Mouse (Mus musculus) testis, adult 2 months (tissue): Measurements from ENCODE around the gene Oit3.

ENCODE experiments used
- CTCF ChIP-seq: fragments of 200-500 bp; IDR thresholded peaks from 2 replicates; pipeline ENCODE4 v1.5.1; 2012; ENCODE audit warnings: low read depth, mild to moderate bottlenecking, inconsistent platforms, low read length, moderate library complexity; ENCODE audit not compliant: control insufficient read depth, insufficient read depth, insufficient replicate concordance
- POLR2A ChIP-seq: fragments of 200-500 bp; IDR thresholded peaks from 2 replicates; pipeline ENCODE4 v1.6.1; 2012; ENCODE audit warnings: low read depth, mild to moderate bottlenecking, inconsistent platforms, low read length, moderate library complexity; ENCODE audit not compliant: control insufficient read depth

- TF ChIP-seq CTCF (no peak), POLR2A (no peak)
Observed at GRCm38 (mm10) chr10:59389652-59390051, 51.9 kb downstream of the Oit3 start.
